Mouse (Mus musculus) lung, postnatal 14 days (tissue): Measurements from ENCODE around the gene Cacna2d3.
A peak's percentile ranks its signal among the peaks of the same experiment; 100 is the strongest.

ENCODE experiments used
- DNase-seq: peaks from one replicate; pipeline ENCODE4 v3.0.0; 2021

Cacna2d3 gene

DNA sequence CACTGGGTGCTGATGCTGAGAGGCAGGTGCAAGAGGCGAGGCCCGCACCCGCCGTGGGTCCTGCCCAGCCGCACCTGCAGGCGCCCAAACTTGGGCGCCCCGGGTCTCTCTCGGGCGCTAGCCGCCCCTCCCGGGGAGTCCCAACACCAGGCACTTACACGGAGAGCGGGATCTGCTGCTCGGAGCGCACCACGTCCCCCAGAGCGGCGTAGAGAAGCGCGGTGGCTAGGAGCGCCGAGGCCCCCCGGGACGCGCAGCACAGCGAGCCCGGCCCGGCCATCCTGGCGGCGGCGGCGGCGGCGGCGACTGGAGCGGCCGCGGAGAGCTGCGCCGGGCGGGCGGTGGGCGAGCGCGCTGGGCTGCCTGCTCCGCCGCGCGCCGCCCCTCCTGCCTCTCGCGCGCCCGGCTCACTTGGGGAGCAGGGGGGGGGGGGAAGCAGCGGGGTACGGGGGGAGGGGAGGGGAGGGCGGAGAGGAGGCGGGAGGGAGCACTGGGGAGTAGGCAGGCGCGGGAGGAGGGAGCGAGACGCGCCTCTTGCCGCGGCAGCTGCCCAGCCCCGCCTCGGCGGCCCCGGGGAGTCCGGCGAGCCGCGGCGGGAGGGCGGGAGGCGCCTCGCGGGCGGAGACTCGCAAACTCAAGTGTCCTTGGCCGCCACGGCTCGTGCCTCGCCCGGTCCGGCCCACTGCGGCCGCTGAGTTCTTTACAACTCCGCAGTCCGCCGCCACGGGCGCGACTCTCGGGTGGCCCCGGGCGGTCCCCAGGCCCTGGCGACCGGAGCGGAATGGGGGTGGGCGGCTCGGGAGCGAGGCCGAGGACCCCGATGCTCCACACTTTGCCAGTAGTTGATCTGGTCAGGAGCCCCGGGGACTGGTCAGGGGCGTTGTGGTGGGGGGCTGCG, at the start of gene Cacna2d3:
TSS of gene Cacna2d3 (minus strand) at position 377 of the 898 bp plus-strand sequence.
- DNase-seq, result peak; percentile 50

DNA sequence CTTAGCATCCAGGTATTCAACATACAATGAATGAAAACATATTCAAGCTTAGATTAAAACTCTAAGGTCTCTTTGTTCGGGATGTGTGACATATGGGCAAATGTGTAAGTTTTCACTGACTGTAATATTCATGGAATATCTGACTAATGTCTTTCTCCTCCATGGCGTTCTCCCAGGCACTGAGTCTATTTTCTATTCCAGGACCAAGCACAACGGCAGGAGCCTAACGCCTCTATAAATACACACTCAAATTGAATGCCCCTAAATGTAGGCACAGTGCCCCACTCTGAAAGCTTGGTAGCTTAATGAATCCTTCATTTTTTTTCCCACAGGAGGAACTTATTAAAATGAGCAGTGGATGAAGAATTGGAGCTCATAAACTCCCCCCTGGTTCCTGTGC, 47.8 kb upstream of the Cacna2d3 start:
- no peak for DNase-seq

DNA sequence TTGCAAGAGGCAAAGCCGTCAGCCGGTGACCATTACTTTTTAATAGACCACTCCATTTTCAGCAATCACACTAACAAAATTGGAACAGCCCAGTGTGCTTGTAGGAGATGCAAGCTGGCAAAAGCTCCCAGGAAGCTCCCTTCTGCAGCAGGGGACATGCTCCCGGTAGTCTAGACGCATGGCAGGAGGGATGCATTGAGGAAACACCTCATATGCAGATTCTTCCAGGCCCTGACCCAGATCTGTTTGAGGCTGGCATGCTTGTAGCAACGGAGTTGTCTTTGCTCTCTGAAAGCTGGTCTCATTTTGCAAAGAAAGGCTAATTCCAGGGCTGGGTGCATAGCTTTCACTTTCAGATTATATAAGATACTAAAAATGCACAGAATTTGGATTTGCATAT, 31.2 kb upstream of the Cacna2d3 start:
- DNase-seq, result no peak

DNA sequence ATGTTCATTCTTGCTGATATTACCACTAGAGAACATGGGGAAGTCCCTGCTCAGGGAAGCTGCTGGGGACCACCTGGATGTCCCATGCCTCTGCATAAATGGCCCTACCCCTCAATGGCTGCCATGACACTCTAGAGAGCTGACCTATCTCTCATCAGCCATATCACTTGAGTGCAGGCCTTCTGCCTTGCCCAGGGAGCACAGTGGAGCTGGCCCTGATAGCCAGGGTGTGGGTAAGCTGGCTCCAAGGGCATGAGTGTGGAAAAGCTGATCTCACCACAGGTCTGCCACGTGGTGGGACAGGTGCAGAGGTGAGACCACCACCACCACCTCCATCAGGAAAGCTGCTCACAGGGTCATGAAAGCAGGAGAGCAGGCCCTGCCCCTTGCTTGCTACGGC, 17.1 kb upstream of the Cacna2d3 start:
- DNase-seq, result no peak

DNA sequence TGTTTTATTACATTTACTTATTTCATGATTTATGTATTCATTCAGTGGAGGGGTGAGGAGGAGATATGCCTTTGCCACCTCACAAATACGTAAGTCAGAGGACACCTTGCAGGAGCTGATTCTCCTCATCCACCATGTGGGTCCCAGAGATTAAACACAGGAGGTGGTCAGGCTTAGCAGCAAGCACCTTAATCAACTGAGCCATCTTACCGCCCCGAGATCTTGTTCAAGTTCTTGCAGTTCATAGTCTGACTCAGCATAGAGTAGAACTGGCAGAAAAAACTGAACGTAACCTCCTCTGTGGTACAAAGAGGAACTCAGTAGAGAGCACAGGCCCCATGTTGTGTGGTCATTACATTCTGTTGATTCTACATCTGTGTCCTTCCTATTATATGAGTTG, 8.6 kb upstream of the Cacna2d3 start:
- DNase-seq, result no peak

DNA sequence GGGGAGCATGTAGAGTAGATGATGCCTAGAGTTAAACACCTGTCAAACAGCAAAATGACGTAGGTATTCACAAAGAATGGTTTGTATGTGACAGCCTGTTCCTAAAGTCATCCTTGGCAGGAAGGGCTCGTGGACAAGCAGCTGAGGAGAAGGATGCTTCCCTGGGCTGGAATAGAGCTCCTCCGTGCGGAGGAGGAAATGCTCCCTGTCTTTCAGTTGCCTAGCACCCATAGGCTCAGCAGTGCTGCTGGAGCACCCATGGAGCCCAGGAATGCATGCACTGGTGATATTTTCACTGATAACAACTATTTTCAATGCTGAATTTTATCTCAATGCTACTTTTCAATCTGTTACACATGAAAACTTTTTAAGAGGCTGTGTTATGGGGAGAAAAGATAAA, 7.3 kb upstream of the Cacna2d3 start:
- no peak for DNase-seq

DNA sequence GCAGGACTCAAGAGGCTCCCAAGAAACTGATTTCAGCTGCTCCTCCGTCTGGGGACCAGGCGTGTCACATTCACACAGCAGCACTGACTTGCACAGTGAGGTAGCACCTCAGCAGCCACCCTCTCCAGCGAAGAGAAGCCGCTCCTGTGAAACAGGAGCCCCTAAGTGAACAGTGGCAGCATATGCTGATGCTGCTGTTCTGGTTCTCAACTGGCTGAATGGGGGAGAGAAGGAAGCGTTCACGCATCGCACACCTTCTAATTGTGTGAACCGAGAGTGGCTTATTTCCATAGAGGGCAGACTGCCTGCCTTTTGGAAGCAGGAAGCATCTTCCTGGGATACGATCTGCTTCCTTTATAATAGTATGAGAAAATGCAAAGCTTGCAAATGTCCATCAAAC, 5.9 kb upstream of the Cacna2d3 start:
- DNase-seq, result no peak

DNA sequence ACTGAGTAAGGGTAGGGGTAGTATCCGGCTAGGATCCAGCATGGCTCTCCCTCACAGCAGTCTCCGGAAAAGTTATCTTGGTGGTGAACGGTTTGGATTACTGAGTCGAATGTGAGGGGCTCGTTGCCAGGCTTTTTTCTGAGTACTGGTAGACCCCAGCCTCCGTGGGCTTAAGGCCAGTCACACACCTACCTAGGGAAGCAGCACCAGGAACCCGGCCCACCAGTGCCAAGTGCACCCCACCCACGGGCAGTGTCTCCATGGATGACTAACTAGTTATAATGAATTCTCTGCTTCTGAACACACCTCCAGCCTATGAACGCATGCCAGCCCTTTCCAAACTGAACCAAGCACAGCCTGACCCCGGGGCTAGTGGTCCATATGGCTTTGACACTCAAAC, 1.6 kb upstream of the Cacna2d3 start:
- no peak for DNase-seq

DNA sequence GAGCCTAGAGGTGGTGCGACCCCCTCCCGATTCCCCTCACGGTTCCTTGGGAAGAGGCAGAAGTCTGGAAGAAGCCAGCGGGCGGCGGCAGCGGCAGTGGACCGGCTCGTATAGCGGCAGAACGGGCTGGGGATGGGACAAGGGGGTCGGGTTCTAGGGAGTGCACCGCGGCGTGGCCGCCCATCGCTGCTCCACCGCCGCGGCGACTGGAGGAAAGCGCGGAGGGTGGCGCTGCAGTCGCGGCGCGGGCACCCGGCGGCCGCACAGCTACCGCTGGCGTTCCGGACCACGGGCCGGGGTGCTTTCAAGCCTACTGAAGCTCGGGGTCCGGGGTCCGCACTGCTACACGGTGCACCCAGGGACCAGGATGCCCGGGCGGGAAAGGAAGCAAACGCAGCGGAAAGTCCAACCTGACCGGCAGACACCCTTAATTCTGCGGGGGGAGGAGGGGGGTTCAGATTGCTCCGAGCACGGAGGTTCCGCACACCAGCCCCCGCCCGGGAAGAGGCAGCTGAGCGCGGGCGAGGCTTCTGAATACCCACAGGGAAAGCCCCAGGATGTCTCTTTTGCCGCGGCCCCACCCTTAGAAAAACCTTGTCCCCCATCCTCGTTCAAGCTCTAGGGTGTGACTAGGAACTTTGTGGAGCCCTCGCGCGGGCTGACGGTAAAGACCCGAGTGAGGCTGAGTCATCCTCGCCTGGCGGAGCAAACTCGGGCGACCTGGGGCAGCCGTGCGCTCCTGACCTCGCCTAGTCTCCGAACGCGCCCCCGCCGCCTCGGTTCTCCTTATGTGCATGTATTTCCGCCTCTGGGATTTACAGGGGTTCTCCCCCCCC, 940 bp upstream of the Cacna2d3 start:
- no peak for DNase-seq

DNA sequence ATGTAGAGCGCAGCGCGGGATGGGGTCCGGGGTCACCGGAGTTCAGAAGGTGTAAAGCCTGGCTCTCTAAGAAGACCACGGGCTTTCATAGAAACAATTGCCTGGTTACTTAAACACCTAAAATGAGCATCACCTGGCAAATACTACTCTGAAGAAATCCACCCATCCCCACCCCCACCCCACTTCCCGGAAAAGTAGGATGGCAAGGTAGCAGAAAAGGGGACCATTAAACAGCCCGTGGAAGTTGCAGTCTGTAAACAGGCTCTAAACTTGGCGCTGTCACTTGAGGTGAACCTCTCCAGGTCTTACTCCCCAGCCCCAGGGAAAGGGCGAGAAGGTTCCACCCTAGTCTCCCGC, 555 bp downstream of the Cacna2d3 start:
- no peak for DNase-seq

DNA sequence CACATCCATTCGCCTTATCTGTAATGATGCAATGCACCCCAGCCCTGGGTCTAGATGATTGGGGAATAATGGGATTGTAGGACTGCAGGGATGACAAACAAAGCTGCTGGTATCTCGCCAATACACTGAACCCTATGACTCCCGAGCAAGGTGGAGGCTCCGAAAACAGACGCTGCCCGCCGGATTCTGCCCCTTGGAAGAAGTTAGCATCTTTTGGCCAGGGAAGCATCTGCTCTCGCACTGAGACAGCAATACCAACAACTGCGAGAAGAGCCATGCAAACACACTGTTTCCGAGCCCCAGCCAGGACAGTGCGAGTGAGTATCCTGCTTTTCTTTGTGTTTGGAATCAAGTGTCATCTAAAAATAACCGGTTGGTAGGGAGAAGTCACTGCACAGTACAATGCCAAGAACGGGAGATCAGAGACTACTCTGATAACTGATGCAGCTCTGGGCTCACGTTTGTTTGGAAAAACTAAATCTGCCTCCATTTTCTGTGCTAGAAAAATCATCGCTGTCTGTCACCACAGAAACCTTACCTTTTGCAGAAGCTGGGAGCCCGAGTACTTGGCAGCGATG, 1.2 kb downstream of the Cacna2d3 start:
- DNase-seq, result no peak

DNA sequence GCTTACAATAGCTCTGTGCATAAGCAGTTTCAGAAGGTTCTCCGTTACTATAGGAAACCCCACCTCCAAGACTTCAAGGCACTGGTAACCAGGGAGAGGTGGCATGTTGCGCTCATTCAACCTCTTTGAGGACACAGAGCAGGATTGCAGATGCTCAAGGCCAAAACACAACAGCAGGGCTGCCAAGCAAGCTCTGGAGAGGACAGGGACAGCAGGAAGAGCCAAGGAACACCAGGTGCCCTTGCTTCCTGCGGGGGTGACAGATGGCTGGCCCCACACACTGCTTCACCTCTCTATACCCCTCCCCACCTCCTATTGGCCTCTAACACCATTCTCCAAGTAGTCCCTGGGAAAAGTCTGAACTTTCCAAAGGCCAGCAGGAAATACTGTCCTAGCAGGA, 9.0 kb downstream of the Cacna2d3 start:
- no peak for DNase-seq

DNA sequence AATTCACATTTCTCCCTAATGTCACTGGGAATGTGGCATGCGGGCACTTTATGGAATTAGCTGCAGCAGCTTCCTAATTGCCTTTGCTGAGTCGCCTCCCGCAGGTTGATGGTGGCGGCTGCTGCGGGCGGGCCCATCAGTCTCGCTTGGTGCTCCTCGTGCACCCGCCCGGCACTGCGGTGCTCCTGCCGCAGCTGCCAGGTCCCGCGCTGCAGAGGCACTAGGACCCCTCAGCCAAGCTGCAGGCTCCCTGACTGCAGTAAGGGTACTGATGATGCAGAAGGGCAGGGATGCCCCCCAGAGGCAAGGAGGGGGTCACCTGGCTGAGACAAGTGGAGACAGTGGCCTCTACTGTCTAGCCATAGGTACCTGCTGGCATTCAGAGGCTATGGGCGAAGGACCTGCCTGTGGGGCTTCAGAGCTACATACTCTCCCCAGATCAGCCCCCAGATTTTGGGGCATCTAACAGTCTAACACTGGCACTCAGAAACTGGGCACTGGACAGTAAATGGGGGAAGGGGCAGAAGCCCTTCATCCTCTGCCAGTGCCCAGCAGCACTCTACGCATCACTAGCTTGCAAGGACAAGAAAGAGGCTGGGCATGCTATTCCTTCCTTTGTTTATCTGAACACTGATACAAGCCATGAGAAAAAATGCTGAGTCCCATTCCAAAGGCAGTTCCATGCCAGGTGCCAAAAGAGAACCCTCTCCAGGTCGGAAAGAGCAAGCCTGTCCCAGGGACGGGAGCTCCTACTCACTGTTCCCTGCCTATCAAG, 13.9 kb downstream of the Cacna2d3 start:
- no peak for DNase-seq

DNA sequence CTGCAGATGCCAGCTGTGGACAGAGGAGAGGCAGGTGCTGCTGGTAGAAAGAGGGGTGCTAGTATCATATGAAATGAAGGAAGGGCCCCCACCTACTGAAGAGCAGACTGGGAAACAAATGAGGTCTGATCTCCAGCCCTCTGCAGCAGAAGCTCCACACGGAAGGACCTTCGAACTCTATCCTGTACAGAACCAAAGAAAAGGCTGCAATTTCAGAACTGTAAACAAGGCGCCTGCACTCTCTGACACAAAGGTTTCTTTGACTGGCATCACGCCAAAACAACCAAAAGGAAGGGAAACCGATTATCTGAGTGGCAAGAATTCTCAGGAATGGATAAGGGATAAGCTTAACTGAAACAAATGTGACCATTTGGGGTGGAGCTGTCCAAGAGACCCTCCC, 18.9 kb downstream of the Cacna2d3 start:
- no peak for DNase-seq

DNA sequence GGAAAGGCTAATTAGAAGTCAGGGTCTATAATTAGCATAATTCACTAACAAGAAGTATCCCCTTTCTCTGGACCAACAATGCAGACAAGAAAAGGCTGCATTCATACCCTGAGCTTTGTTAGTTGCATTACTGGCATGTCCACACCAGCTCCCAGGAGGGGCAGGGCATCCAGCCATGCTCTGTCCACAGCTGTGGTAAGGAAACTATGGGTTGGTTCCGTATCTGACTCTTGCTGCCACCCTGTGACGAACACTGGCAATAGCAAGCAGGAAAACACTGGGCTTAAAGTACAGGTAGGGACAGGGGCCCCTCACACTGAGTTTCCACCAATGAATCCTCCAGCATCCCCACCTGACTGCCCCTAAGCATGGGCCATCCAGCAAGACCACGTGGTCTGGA, 25.5 kb downstream of the Cacna2d3 start:
- peak; percentile 37 for DNase-seq

DNA sequence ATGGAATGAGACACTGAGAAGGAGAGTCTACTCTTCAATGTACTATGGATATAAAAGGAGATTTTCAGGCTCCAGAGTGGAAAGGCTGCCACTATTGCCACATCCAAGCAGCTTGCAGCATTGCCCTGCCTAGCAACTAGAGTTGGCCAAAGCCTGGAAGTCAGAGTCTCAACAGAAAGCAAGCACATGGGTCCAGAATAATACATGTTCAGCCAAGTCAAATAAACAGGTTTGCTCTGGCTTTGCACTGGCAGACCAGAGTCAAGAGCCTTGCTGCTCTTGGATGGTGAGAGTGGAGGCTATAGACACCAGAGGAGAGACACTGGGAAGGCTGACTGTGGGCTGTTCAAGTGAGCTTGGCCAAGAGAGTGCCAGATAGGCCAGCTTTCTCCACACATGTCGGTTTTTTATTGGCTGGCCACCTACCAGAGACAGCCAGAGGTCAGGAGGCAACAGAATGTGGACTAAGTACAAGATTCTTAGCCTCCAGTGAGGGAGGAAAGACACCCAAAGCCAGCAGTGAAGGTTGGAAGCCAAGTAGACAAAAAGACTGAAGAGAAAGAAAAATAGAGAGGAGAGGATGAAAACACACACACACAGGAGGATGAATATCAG, 49.1 kb downstream of the Cacna2d3 start:
- peak; percentile 59 for DNase-seq

DNA sequence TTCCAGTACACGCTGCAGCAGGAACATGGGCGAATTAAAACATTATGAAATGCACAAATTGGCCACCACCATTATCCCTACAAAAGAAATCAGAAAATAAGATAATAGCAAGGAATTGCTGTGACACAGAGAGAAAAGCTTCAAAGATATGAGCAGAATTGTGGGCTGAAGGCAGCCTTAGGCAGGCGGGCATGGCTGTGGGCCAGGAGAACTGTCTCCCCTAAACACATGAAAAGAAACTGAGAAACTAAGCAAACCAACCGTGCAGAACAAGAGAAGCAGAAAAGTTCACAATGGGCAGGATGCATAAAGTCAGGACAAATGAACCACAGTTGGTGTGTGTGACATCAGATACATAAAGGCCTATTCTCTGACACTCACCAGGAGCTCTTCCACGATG, 51.8 kb downstream of the Cacna2d3 start:
- no peak for DNase-seq

DNA sequence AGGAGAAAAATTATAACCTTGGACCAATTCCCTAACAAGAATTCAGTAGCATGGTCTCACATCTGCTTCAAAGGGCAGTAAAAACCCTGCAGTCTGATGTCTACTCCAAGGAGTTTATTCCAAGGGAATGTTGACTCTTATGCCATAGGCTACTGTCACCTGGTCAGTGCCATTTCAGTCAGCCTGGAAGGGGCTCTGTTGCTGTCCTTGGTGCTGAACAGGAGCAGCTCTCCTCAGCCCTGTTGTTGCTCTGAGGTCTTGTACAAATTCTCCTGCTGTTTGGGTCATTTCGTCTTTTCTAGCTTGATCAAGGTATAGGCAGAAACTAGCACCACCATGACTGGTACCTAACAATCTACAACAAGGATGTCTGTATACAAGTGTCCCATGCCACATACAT, 64.7 kb downstream of the Cacna2d3 start:
- DNase-seq, result peak; percentile 31

DNA sequence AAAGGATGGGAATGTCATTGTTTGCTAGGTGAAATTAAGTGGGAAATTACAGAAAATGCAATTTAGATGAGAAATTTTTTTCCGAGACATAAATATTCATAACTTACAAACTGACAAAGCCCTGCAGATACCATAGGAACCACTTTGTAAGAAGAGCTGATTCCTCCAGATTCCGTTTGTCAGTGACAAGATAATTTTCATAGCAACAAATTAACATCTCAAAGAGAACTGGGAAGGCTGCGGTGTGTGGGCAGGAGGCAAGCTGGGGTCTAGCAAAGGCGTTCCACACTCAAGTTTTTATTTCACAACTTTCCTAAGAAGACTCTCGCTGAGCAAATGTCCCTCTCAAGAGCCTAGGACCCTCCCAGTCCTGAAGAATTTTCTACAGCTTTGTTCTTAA, 71.1 kb downstream of the Cacna2d3 start:
- DNase-seq, result no peak

DNA sequence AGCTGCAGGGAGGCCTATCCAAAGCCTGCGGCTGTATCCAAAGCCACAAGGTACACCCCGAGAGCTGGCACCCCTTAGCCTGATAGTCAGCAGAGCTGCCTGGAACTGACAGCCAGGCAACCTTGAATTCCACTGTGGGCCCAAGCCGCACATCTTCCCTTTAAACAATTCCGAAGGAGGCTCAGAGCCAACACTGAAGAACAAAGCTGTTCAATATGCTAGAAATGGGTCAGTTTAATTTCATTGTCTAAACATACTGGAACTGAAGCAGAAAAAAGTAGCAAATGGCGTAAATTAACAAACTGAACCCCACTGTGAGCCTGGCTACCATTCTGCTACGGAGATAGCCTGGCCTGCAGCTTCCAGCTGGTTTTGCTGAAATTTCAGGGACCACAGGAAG, 72.9 kb downstream of the Cacna2d3 start:
- DNase-seq, result no peak

DNA sequence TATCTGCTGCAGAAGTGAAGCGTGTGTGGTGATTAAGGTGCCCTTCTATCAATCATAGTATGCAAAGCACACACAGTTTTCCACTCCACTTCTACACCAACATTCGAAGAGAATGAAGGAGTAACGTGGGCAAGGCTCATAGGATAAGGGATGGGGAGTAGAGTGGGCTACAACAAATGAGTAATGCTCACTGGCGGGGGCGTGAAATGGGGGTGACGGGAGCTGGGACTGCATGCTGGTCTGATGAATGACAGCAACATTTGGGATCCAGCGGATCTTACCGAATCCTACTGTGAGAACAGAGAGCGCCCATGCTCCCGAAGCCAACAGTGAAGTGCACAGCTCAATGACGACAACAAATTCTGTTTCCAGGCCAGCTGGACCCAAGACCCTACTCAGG, 76.2 kb downstream of the Cacna2d3 start:
- DNase-seq, result no peak

DNA sequence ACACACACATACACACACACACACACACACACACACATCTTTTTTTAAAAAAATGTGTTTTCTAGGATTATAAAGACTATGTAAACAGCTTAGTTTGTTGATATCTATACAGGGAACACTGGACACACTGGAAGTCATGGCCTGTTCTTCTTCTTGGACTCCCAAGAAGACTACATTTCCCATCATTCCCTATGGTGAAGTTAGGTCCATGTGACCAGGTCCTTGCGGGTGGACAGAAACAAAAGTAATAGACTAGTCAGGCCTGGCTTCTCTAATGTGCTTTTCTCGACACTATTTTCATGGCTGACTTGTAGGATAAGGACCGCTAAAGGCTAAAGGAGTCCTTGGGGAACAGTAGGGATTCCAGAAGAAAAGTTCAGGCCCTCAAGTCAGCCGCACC, 78.4 kb downstream of the Cacna2d3 start:
- DNase-seq, result no peak

DNA sequence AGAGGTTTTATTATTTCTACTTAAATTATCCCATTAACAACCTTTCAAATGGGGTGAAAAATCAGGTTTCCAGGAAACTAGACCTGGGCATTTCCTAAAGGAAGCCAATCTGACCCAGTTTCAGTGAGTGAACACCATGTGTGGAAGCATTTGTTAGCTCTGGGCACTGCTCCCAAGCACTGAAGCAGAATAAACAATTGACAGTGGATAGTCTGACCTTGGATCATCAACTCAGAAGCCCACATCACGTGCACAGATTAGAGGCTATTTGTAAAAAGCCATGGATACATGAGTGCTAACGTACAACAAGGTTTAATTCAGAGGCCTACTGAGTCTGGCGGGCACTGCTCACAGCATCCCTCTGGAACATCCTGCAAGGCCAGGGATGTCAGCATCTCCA, 82.4 kb downstream of the Cacna2d3 start:
- no peak for DNase-seq
